Comparison of ENCODE assay signal across 22 mouse cellular contexts in the genomic region with DNA sequence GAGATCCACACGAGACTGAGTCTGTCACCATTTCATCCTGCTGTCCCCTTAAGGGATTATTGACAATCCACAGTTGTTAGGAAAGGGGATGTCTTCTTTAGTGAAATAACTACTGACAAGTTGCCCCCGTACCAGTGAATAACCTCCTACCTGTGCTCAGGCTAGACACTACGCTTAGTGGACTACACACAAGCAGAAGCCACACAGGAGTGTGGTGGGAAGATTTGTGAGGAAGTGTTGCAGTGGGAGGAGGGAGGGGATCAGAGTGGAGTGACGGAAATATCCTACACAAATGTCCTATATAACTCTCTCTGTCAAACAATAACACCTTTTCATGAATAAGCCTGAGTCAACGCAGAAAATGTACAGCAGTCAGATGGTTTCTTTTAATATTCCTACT.
"Had no signal": no experiment of that assay in that cellular context is flagged by ENCODE, and none has a peak within 500 bp of the region (broad histone marks: within the 10 kb centered on the region; RNA-seq: fewer than 3 reads in every experiment).

No protein-coding gene starts in this region.

- ATAC-seq: hindbrain, postnatal 0 days; intestine, embryonic 16.5 days; liver, embryonic 12.5 days had no signal

- H3K27ac ChIP-seq: heart, embryonic 10.5 days; heart, embryonic 13.5 days; heart, embryonic 15.5 days; hindbrain, embryonic 13.5 days; hindbrain, embryonic 15.5 days; hindbrain, postnatal 0 days; kidney, embryonic 15.5 days; kidney, postnatal 0 days; limb, embryonic 13.5 days; limb, embryonic 15.5 days; liver, embryonic 12.5 days had no signal

- H3K4me3 ChIP-seq: heart, embryonic 10.5 days; heart, embryonic 13.5 days; heart, embryonic 15.5 days; hindbrain, embryonic 13.5 days; hindbrain, embryonic 15.5 days; kidney, embryonic 15.5 days; limb, embryonic 13.5 days; limb, embryonic 15.5 days; liver, embryonic 12.5 days had no signal

- H3K4me1 ChIP-seq: heart, embryonic 10.5 days; heart, embryonic 13.5 days; hindbrain, embryonic 13.5 days; hindbrain, embryonic 15.5 days; kidney, embryonic 15.5 days; limb, embryonic 13.5 days; limb, embryonic 15.5 days; liver, embryonic 12.5 days had no signal

- H3K36me3 ChIP-seq: heart, embryonic 10.5 days; heart, embryonic 13.5 days; heart, embryonic 15.5 days; hindbrain, embryonic 13.5 days; hindbrain, embryonic 15.5 days; kidney, embryonic 15.5 days; limb, embryonic 13.5 days; limb, embryonic 15.5 days; liver, embryonic 12.5 days had no signal

- DNase-seq: gastrocnemius, postnatal 10 days; gastrocnemius, postnatal 36 days; heart, adult 18-20 months; heart, postnatal 14 days; heart, postnatal 36 days; kidney, adult 11 months; kidney, postnatal 14 days; layer of hippocampus, adult 9-11 months; layer of hippocampus, postnatal 36 days; left cerebral cortex, postnatal 4 days had no signal

- H3K4me2 ChIP-seq: heart, embryonic 13.5 days; heart, embryonic 15.5 days; hindbrain, embryonic 13.5 days; hindbrain, embryonic 15.5 days; kidney, embryonic 15.5 days; limb, embryonic 13.5 days; limb, embryonic 15.5 days; liver, embryonic 12.5 days had no signal

- H3K9me3 ChIP-seq: heart, embryonic 10.5 days; heart, embryonic 13.5 days; heart, embryonic 15.5 days; hindbrain, embryonic 13.5 days; hindbrain, embryonic 15.5 days; kidney, embryonic 15.5 days; limb, embryonic 13.5 days; limb, embryonic 15.5 days; liver, embryonic 12.5 days had no signal

- H3K9ac ChIP-seq: heart, embryonic 13.5 days; heart, embryonic 15.5 days; hindbrain, embryonic 13.5 days; hindbrain, embryonic 15.5 days; kidney, embryonic 15.5 days; limb, embryonic 13.5 days; limb, embryonic 15.5 days; liver, embryonic 12.5 days had no signal

- H3K27me3 ChIP-seq: heart, embryonic 13.5 days; heart, embryonic 15.5 days; hindbrain, embryonic 13.5 days; hindbrain, embryonic 15.5 days; kidney, embryonic 15.5 days; limb, embryonic 13.5 days; limb, embryonic 15.5 days; liver, embryonic 12.5 days had no signal
